Comparison of ENCODE assay signal across 23 mouse cellular contexts in genomic region chr9:40622793-40623192, GRCm38 (mm10). TPM values are rescaled to one million over a fixed set of nuclear protein-coding genes. Genes with fewer than 3 reads are reported as not detected.
"Had no signal": no experiment of that assay in that cellular context is flagged by ENCODE, and none has a peak within 500 bp of the region (broad histone marks: within the 10 kb centered on the region; RNA-seq: fewer than 3 reads in every experiment).

No protein-coding gene starts in this region.

- H3K27ac ChIP-seq: liver, embryonic 14.5 days; lung, embryonic 15.5 days; macrophage; neural tube, embryonic 12.5 days; stomach, embryonic 15.5 days; stomach, postnatal 0 days had no signal

- H3K36me3 ChIP-seq: lung, embryonic 15.5 days; midbrain, embryonic 13.5 days; midbrain, embryonic 15.5 days; neural tube, embryonic 12.5 days; stomach, embryonic 15.5 days had no signal

- H3K4me1 ChIP-seq: stomach, embryonic 15.5 days had no signal

- ATAC-seq: lung, postnatal 0 days; midbrain, embryonic 13.5 days had no signal

- DNase-seq: lung, adult 2 months; lung, postnatal 14 days; lung, postnatal 36 days; right cerebral cortex, postnatal 14 days; thymus, adult 2 months; thymus, postnatal 25 days had no signal

- H3K4me3 ChIP-seq: lung, embryonic 15.5 days; megakaryocyte, embryonic 14.5 days; midbrain, embryonic 13.5 days; midbrain, embryonic 15.5 days; neural tube, embryonic 12.5 days; stomach, embryonic 15.5 days had no signal

- H3K9me3 ChIP-seq: lung, embryonic 15.5 days; megakaryocyte, embryonic 14.5 days; midbrain, embryonic 13.5 days; midbrain, embryonic 15.5 days; neural tube, embryonic 12.5 days; stomach, embryonic 15.5 days had no signal

- H3K9ac ChIP-seq: liver, embryonic 14.5 days; lung, embryonic 15.5 days; midbrain, embryonic 13.5 days; midbrain, embryonic 15.5 days; neural tube, embryonic 12.5 days; stomach, embryonic 15.5 days had no signal

- H3K4me2 ChIP-seq: lung, embryonic 15.5 days; midbrain, embryonic 11.5 days; midbrain, embryonic 13.5 days; midbrain, embryonic 15.5 days; neural tube, embryonic 12.5 days; stomach, embryonic 15.5 days had no signal

- H3K27me3 ChIP-seq: lung, embryonic 15.5 days; midbrain, embryonic 13.5 days; midbrain, embryonic 15.5 days; neural tube, embryonic 12.5 days; stomach, embryonic 15.5 days had no signal

RNA-seq across cellular contexts. Expression of gene Gm21915, which starts 47.6 kb away (rescaled TPM):
- total RNA-seq: monocyte, adult 5-6 weeks; neutrophil, adult 5-6 weeks had no signal
- polyA plus RNA-seq: liver, embryonic 14.5 days; liver, embryonic 16.5 days; lung, adult 2 months; lung, embryonic 15.5 days; lung, postnatal 0 days; macrophage; midbrain, embryonic 11.5 days; midbrain, embryonic 13.5 days; midbrain, embryonic 15.5 days; neural tube, embryonic 12.5 days; neural tube, embryonic 14.5 days; spleen, adult 2 months; stomach, embryonic 15.5 days; stomach, postnatal 0 days; testis, adult 2 months; thymus, adult 2 months had no signal
